Mouse (Mus musculus) left cerebral cortex, adult 2 months (tissue): ENCODE measurements at regions not wholly inside any gene's neighbourhood (a gene's known extent, or its start where the extent isn't known, plus 50 kb on each side); places are given as distances from the start of the nearest gene placed in this dataset.

Experiments
- DNase-seq, 2 experiments: peaks; one replicate each; pipeline ENCODE4 v3.0.0; 2021 to 2022; ENCODE audit warnings: low spot score in 2 of 2, mixed read lengths in 1 of 2; ENCODE audit errors: extremely low spot score in 1 of 2
- H3K27ac ChIP-seq: fragments of 200-600 bp; 2 replicates; pipeline ENCODE4 v1.8.1; 2022
- H3K4me3 ChIP-seq: fragments of 200-600 bp; 2 replicates; pipeline ENCODE4 v1.8.1; 2022
- CTCF ChIP-seq: fragments of 200-600 bp; IDR thresholded peaks from 2 replicates; pipeline ENCODE4 v1.8.1; 2022; ENCODE audit warnings: antibody characterized with exemption, mild to moderate bottlenecking, moderate library complexity
- intact Hi-C: fragments of 180-260 bp; cut with DNase I; formaldehyde crosslinking; loops from one replicate; pipeline ENCODE4 v1.15.1; 2025

- Histone ChIP-seq H3K4me3 (no peak overlapping the region), H3K27ac (no peak overlapping the region)
- TF ChIP-seq CTCF: no peak; the same call in 1 of the 2 replicates
- intact Hi-C loops: loop anchor here (10.0 kb wide), 2 partner anchors 489 to 719 kb away; partner anchors contain the start of gene Tbl1x
- no peak for DNase-seq
Observed at GRCm38 (mm10) chrX:76795304-76795703, 192.6 kb upstream of the Cldn34d start.

GRCm38 (mm10) chrX:76790613-76791012, 187.9 kb upstream of the Cldn34d start:
- peak; percentile 26 for TF ChIP-seq CTCF
- no peak for DNase-seq
- intact Hi-C loops: loop anchor here (10.0 kb wide), 2 partner anchors 494 to 724 kb away; partner anchors contain the start of gene Tbl1x
- H3K27ac ChIP-seq: no peak overlapping the region
- no peak overlapping the region for H3K4me3 ChIP-seq

- no peak overlapping the region for H3K4me3 ChIP-seq
- intact Hi-C loops: loop anchor here (10.0 kb wide), 2 partner anchors 655 to 935 kb away; no protein-coding TSS in a partner anchor
- no peak for DNase-seq
- no peak for TF ChIP-seq CTCF
- no peak overlapping the region for H3K27ac ChIP-seq
Observed at GRCm38 (mm10) chrX:76780044-76780443, 177.3 kb upstream of the Cldn34d start.
